Mouse (Mus musculus): ENCODE measurements around the gene Pcolce.

Pcolce gene

GRCm38 (mm10) chr5:137613550-137613949 is at the start of gene Pcolce:
Gene Pcolce (minus strand): TSS chr5:137613784.
- no peak for DNase-seq (ENCODE audit: low spot score in 2 of 2)

GRCm38 (mm10) chr5:137663057-137663456 is 49.5 kb upstream of the Pcolce start:
- DNase-seq (ENCODE audit: low spot score in 2 of 2) = no peak

- no peak for DNase-seq (ENCODE audit: low spot score in 2 of 2)
Observed at GRCm38 (mm10) chr5:137660064-137660688, 46.6 kb upstream of the Pcolce start.

GRCm38 (mm10) chr5:137656977-137657376 is 43.4 kb upstream of the Pcolce start:
- peak in 1 of 2 experiments; percentile 61 for DNase-seq (ENCODE audit: low spot score in 2 of 2)

GRCm38 (mm10) chr5:137654746-137655145 is 41.2 kb upstream of the Pcolce start:
- DNase-seq (ENCODE audit: low spot score in 2 of 2) = peak in 1 of 2 experiments; percentile 60

GRCm38 (mm10) chr5:137653366-137653765 is 39.8 kb upstream of the Pcolce start:
- no peak for DNase-seq (ENCODE audit: low spot score in 2 of 2)

GRCm38 (mm10) chr5:137652474-137652873 is 38.9 kb upstream of the Pcolce start:
- DNase-seq (ENCODE audit: low spot score in 2 of 2) = peak; percentile 51 to 82

- no peak for DNase-seq (ENCODE audit: low spot score in 2 of 2)
Observed at GRCm38 (mm10) chr5:137649669-137650571, 36.3 kb upstream of the Pcolce start.

- DNase-seq (ENCODE audit: low spot score in 2 of 2) = no peak
Observed at GRCm38 (mm10) chr5:137649251-137649650, 35.7 kb upstream of the Pcolce start.

- DNase-seq (ENCODE audit: low spot score in 2 of 2) = no peak
Observed at GRCm38 (mm10) chr5:137647827-137648601, 34.4 kb upstream of the Pcolce start.

- DNase-seq (ENCODE audit: low spot score in 2 of 2) = no peak
Observed at GRCm38 (mm10) chr5:137645652-137646091, 32.1 kb upstream of the Pcolce start, which contains the start of gene Irs3. Gene Irs3 (minus strand): TSS chr5:137645714.

GRCm38 (mm10) chr5:137645091-137645651 is 31.6 kb upstream of the Pcolce start:
- DNase-seq (ENCODE audit: low spot score in 2 of 2) = no peak

- DNase-seq (ENCODE audit: low spot score in 2 of 2) = no peak
Observed at GRCm38 (mm10) chr5:137644484-137644883, 30.9 kb upstream of the Pcolce start.

- DNase-seq (ENCODE audit: low spot score in 2 of 2) = no peak
Observed at GRCm38 (mm10) chr5:137642886-137643285, 29.3 kb upstream of the Pcolce start.

GRCm38 (mm10) chr5:137641054-137641453 is 27.5 kb upstream of the Pcolce start, which contains the start of gene Sap25:
Gene Sap25 (plus strand): TSS chr5:137641334.
- DNase-seq (ENCODE audit: low spot score in 2 of 2) = peak; percentile 38 to 63

- DNase-seq (ENCODE audit: low spot score in 2 of 2) = no peak
Observed at GRCm38 (mm10) chr5:137639472-137639871, 25.9 kb upstream of the Pcolce start.

- DNase-seq (ENCODE audit: low spot score in 2 of 2) = no peak
Observed at GRCm38 (mm10) chr5:137633397-137634084, 20.0 kb upstream of the Pcolce start.

GRCm38 (mm10) chr5:137631591-137631990 is 18.0 kb upstream of the Pcolce start:
- DNase-seq (ENCODE audit: low spot score in 2 of 2) = no peak

GRCm38 (mm10) chr5:137631171-137631570 is 17.6 kb upstream of the Pcolce start:
- peak; percentile 89 to 90 for DNase-seq (ENCODE audit: low spot score in 2 of 2)

- no peak for DNase-seq (ENCODE audit: low spot score in 2 of 2)
Observed at GRCm38 (mm10) chr5:137630602-137631001, 17.0 kb upstream of the Pcolce start.

Data from thymus, postnatal 10 days (tissue).